Mouse (Mus musculus): Measurements from ENCODE around the gene Olfr1020.

The Olfr1020 gene

GRCm38 (mm10) chr2:85846730-85847129 lies at the start of gene Olfr1020:
Gene Olfr1020 (plus strand): TSS chr2:85847030.
- DNase-seq = no peak

GRCm38 (mm10) chr2:85802444-85802843 lies 44.4 kb upstream of the Olfr1020 start, which contains the start of gene Olfr1016:
Gene Olfr1016 (minus strand): TSS chr2:85802544.
- no peak for DNase-seq

DNA sequence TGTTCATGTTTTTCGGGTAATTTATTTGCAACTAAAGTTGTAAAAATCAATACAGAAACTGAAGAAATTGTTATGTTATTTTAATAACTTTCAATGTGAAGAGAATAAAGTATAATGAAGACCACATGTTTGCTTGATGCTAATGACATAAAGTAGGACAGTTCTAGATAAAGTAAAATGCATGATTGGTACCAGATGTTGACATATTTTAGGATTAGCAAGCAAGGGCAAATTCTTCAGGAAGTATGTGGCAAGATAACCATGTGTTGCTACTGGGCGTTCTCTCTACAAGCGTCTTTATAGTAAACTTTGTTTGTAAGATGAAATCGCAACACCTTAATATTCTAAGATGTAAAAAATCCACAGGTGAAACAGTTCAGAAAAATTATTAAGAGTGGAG lies 42.3 kb upstream of the Olfr1020 start:
- no peak for DNase-seq

DNA sequence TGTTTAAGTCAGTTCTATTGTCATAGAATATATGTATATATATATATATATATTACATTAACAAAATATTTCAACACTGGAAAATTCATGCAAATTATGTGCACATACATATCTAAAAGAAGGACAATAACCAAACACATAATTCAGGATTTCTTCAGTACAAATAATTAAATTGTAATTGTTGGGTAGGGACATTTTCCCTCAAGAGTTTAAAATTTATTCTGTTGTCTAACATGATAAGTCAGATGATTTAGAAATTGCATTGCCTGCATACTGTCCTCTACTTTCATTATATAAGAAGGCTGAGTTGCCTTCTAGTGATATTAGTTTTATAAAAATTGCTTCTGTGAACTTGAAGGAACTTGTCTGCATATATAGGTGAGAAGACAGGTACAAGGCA lies 28.7 kb upstream of the Olfr1020 start, which contains the start of gene Olfr1018:
Olfr1018 (plus strand) TSS at position 301 of the 400 bp plus-strand sequence.
- no peak for DNase-seq

DNA sequence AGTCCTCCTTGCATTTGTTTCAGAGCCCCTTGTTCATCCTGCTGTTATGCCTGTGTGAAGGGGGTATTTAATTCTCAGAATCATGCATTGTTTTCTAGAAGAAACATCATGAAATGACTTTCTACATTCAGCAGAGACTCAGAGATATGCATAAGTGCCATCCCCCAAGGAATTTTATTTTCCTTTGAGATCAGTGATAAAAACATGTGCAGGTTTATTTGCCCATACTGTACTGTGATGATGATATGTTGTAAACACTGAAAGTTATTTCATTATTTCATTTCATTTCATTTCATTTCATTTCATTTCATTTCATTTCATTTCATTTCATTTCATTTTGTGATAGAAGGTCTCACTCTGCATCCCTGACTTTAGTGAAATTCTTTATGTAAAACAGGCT lies 1.4 kb upstream of the Olfr1020 start, which contains the start of gene Olfr1019:
Olfr1019 (minus strand) TSS at position 101 of the 400 bp plus-strand sequence.
- no peak for DNase-seq

DNA sequence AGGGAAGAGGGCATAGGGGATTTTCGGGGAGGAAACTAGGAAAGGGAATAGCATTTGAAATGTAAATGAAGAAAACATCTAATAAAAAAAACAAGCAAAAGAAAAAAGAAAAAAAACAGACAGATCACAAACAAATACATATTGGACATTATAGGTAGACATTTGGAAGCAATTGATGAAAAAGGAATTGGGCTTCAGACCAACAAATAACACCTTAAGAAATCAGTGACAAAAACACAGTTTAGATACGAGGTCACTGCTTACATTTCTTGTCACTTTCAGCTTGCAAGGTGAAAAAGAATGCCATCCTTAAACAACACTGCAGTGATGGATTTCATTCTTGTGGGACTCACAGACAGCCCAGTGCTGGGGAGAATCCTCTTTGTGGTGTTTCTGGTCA lies 21.5 kb downstream of the Olfr1020 start, which contains the start of gene Olfr1022:
Olfr1022 (plus strand) TSS at position 301 of the 400 bp plus-strand sequence.
- no peak for DNase-seq

DNA sequence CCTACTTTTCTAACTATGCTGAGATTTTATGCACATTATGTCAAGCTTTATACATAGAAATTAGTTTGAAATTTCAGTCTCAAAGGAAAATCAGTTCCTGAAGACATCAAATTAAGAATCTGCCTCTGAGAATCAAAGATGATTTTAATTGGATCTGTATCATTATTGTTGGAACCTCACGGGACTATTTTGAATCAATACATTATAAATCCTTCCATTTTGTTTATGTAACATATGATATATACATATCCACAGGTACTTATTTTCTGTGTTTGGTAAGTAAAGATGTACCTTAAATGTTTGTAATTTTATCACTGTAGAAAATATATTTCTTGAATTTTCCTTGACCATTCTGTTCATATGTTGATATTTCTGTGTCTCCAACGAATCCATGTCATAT lies 38.5 kb downstream of the Olfr1020 start, which contains the start of gene Olfr1023:
Olfr1023 (plus strand) TSS at position 301 of the 400 bp plus-strand sequence.
- DNase-seq = no peak

Data from cerebellum, postnatal 10 days (tissue).